Mouse (Mus musculus) CH12.LX (cell line): ENCODE measurements around the gene G2e3. TPM values are rescaled to one million over a fixed set of nuclear protein-coding genes. Genes with fewer than 3 reads are reported as not detected.

Experiments used
- DNase-seq: peaks from one replicate; pipeline ENCODE4 v3.0.0-alpha.2; 2013; ENCODE audit errors: extremely low read depth
- H3K27ac ChIP-seq: 2 replicates; pipeline ENCODE4 v1.5.1; 2012; ENCODE audit warnings: low read depth, mild to moderate bottlenecking, control low read depth, moderate library complexity; ENCODE audit not compliant: insufficient read depth
- H3K27me3 ChIP-seq: replicated peaks from 2 replicates; pipeline ENCODE3; 2012; ENCODE audit warnings: inconsistent platforms
- H3K36me3 ChIP-seq, 2 experiments: replicated peaks in 1 of 2; 2 replicates each; pipeline versions ENCODE3 to v1.6.1; 2012; ENCODE audit warnings: inconsistent platforms in 1 of 2, low read length in 1 of 2, mild to moderate bottlenecking in 1 of 2, mixed read lengths in 1 of 2, moderate library complexity in 1 of 2; ENCODE audit not compliant: control insufficient read depth in 1 of 2, insufficient read depth in 1 of 2
- H3K4me1 ChIP-seq, 2 experiments: 2 replicates each; pipeline ENCODE4 v1.6.1; 2012; ENCODE audit warnings: inconsistent platforms in 1 of 2, moderate library complexity in 1 of 2; ENCODE audit not compliant: insufficient read depth in 2 of 2, control insufficient read depth in 1 of 2
- H3K4me2 ChIP-seq: 2 replicates; pipeline ENCODE4 v1.6.1; 2012; ENCODE audit warnings: low read depth, mild to moderate bottlenecking, control low read depth; ENCODE audit not compliant: poor library complexity, insufficient read depth, severe bottlenecking
- H3K4me3 ChIP-seq, 3 experiments: fragments of 150-350 bp in 1 of 3; sonication (generic) in 1 of 3; replicated peaks in 1 of 3; 2 replicates each; pipeline versions ENCODE3 to v1.5.1; 2011 to 2012; ENCODE audit warnings: low read depth in 2 of 3, low read length in 2 of 3, mild to moderate bottlenecking in 2 of 3, moderate library complexity in 2 of 3, control low read depth in 1 of 3, improper control_type of control experiment in 1 of 3, inconsistent platforms in 1 of 3, mixed read lengths in 1 of 3; ENCODE audit not compliant: poor library complexity in 1 of 3
- H3K79me2 ChIP-seq: replicated peaks from 2 replicates; pipeline ENCODE4 v1.6.1; 2012; ENCODE audit warnings: mild to moderate bottlenecking, moderate library complexity; ENCODE audit not compliant: control insufficient read depth, poor library complexity, insufficient read depth, severe bottlenecking; ENCODE audit errors: extremely low read depth
- H3K9ac ChIP-seq: 2 replicates; pipeline ENCODE4 v1.6.1; 2012; ENCODE audit warnings: low read depth, mild to moderate bottlenecking, control low read depth, moderate library complexity; ENCODE audit not compliant: insufficient read depth
- H3K9me3 ChIP-seq: replicated peaks from 2 replicates; pipeline ENCODE3; 2012; ENCODE audit warnings: low read length, inconsistent platforms, mixed read lengths
- BHLHE40 ChIP-seq: IDR thresholded peaks from 2 replicates; pipeline ENCODE4 v1.6.1; 2011; ENCODE audit warnings: mild to moderate bottlenecking, low read depth, low read length, improper control_type of control experiment
- CTCF ChIP-seq, 2 experiments: IDR thresholded peaks in 1 of 2; conservative IDR thresholded peaks in 1 of 2; 2 replicates each; pipeline ENCODE4 v1.5.1; 2011 to 2012; ENCODE audit warnings: low read depth in 2 of 2, low read length in 2 of 2, improper control_type of control experiment in 1 of 2, inconsistent platforms in 1 of 2, mild to moderate bottlenecking in 1 of 2, moderate library complexity in 1 of 2
- JUN ChIP-seq: IDR thresholded peaks from 2 replicates; pipeline ENCODE4 v1.6.1; 2011; ENCODE audit warnings: low read depth, mild to moderate bottlenecking, low read length, improper control_type of control experiment, moderate library complexity; ENCODE audit not compliant: insufficient read depth
- KAT2A ChIP-seq: IDR thresholded peaks from 2 replicates; pipeline ENCODE4 v1.6.1; 2012; ENCODE audit warnings: low read length, improper control_type of control experiment, inconsistent platforms; ENCODE audit not compliant: insufficient replicate concordance
- MAFK ChIP-seq: IDR thresholded peaks from 2 replicates; pipeline ENCODE4 v1.6.1; 2011; ENCODE audit warnings: low read length, improper control_type of control experiment; ENCODE audit not compliant: insufficient replicate concordance
- MAZ ChIP-seq: IDR thresholded peaks from 2 replicates; pipeline ENCODE4 v1.6.1; 2012; ENCODE audit warnings: low read depth, mild to moderate bottlenecking, inconsistent platforms, low read length, improper control_type of control experiment, moderate library complexity
- MYC ChIP-seq: IDR thresholded peaks from 2 replicates; pipeline ENCODE4 v1.6.1; 2011; ENCODE audit warnings: low read depth, mild to moderate bottlenecking, improper control_type of control experiment, low read length
- RAD21 ChIP-seq: IDR thresholded peaks from 2 replicates; pipeline ENCODE4 v1.6.1; 2011; ENCODE audit warnings: low read depth, mild to moderate bottlenecking, low read length, improper control_type of control experiment, moderate library complexity
- RCOR1 ChIP-seq: conservative IDR thresholded peaks from 2 replicates; pipeline ENCODE4 v1.6.1; 2012; ENCODE audit warnings: low read depth, mild to moderate bottlenecking, inconsistent platforms, low read length, improper control_type of control experiment
- SMC3 ChIP-seq: IDR thresholded peaks from 2 replicates; pipeline ENCODE4 v1.6.1; 2011; ENCODE audit warnings: low read depth, low read length, improper control_type of control experiment
- ZKSCAN1 ChIP-seq: IDR thresholded peaks from 2 replicates; pipeline ENCODE4 v1.6.1; 2012; ENCODE audit warnings: low read depth, inconsistent platforms, low read length, improper control_type of control experiment, borderline replicate concordance
- ZMIZ1 ChIP-seq: IDR thresholded peaks from 2 replicates; pipeline ENCODE4 v1.6.1; 2012; ENCODE audit warnings: low read depth, mild to moderate bottlenecking, inconsistent platforms, low read length, improper control_type of control experiment
- ZNF384 ChIP-seq: IDR thresholded peaks from 2 replicates; pipeline ENCODE4 v1.6.1; 2012; ENCODE audit warnings: low read depth, low read length, improper control_type of control experiment, inconsistent platforms
- dilution Hi-C: fragments of 300-500 bp; cut with MboI; formaldehyde crosslinking; loops from 2 replicates; pipeline ENCODE4 v1.14.3; 2020; ENCODE audit warnings: low sequenced_read_pairs; ENCODE audit not compliant: extremely low pct_unique_long_range_greater_than_20kb, extremely low pct_ligation_motif_present
- in situ Hi-C: fragments of 300-500 bp; cut with MboI; formaldehyde crosslinking; loops from 3 replicates; pipeline ENCODE4 v1.14.3; 2019; ENCODE audit warnings: low sequenced_read_pairs, low pct_ligation_motif_present, low pct_unique_long_range_greater_than_20kb, mixed read lengths
- polyA plus RNA-seq: library from polyadenylated mRNA; unstranded; fragments of >175 nt; gene quantifications from 2 replicates; pipeline ENCODE4 v1.2.1, GENCODE M21; 2012; ENCODE audit warnings: low read depth; ENCODE audit not compliant: insufficient read length
- total RNA-seq, 2 experiments: library from RNA; depleted of rRNA; stranded (reverse); fragments of 300-350 nt in 1 of 2; fragments of >200 nt in 1 of 2; gene quantifications; 2 replicates each; pipeline ENCODE4 v1.2.3; 2012 to 2014

G2e3 gene
- total and polyA plus RNA-seq, 3 experiments, result 13.7 to 33.3 (median 15.2) TPM

DNA sequence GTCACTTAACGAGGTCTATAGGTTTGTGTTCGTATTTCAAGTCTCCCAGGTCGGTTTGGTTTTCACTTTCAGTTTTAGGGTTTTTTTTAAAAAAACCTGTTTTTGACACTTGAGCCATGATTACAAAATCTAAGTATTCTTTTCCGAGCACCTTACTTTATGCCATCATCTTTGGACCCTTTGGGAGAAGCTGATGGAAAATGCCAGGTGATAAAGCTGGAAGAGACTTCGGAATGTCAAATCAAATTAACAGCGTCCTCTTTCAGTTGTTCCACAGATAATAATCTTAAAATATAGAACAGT is 30.0 kb downstream of the G2e3 start:
- peak overlapping the region; percentile 76 for H3K27ac ChIP-seq
- H3K4me2 ChIP-seq, result peak overlapping the region; percentile 55; the same call in 1 of the 2 replicates
- dilution Hi-C loops, result no loop called here

DNA sequence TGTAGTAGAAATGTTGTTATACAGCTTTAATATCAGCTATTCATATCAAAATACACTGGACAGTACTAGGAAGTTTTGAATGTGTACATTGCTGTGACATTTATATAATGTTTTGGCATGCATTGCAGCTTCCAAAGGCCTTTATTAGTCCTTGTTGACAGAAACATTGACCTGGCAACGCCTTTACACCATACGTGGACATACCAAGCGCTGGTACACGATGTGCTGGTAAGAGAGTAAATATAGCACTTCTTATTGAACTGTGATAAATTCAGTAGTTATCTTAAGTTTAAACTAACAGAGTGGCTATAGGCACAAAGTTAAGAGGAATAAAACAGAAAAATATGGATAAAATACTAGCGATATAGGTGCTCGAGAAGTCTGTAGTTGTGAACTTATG is 52.0 kb downstream of the G2e3 start:
- in situ Hi-C loops (loop anchor here (25.0 kb wide), 1 partner anchor 362 kb away; no protein-coding TSS in a partner anchor), dilution Hi-C loops (no loop called here)
- no peak overlapping the region for H3K4me3 ChIP-seq
- TF ChIP-seq MAFK, result no peak
- no peak for TF ChIP-seq MAZ
- no peak for TF ChIP-seq BHLHE40
- TF ChIP-seq ZKSCAN1, result no peak
- TF ChIP-seq MYC, result no peak
- TF ChIP-seq SMC3, result no peak
- no peaks in the 10 kb centered on the region for H3K27me3 ChIP-seq
- H3K79me2 ChIP-seq, result 0 out of 2 replicates have a peak, but pooled peaks cover 2% of the 10 kb centered on the region
- no peaks in the 10 kb centered on the region for H3K9me3 ChIP-seq
- H3K9ac ChIP-seq, result no peak overlapping the region
- no peak overlapping the region for H3K27ac ChIP-seq
- H3K36me3 ChIP-seq, result peaks cover 38 to 78% of the 10 kb centered on the region in 2 experiments
- H3K4me2 ChIP-seq, result no peak overlapping the region
- peaks cover 0 to 8% of the 10 kb centered on the region in 2 experiments; a peak in 2 of 4 replicates for H3K4me1 ChIP-seq
- DNase-seq, result no peak

More for the DNA sequence above, 30.0 kb downstream of the G2e3 start:
- no peaks in the 10 kb centered on the region for H3K27me3 ChIP-seq
- H3K9me3 ChIP-seq, result no peaks in the 10 kb centered on the region
- no peak for DNase-seq
- TF ChIP-seq RCOR1, result no peak
- TF ChIP-seq ZNF384, result peak; percentile 66
- no peak for TF ChIP-seq ZMIZ1
- TF ChIP-seq, all 38 proteins: peak for 1
- in situ Hi-C loops, result no loop called here
- H3K4me1 ChIP-seq, result peaks cover 0 to 18% of the 10 kb centered on the region in 2 experiments; a peak in 3 of 4 replicates
- peak overlapping the region; percentile 100 for H3K9ac ChIP-seq
- peaks cover 18 to 44% of the 10 kb centered on the region in 2 experiments for H3K36me3 ChIP-seq
- H3K79me2 ChIP-seq, result peaks cover 30% of the 10 kb centered on the region
- peak overlapping the region; percentile 93 to 100 (median 100) for H3K4me3 ChIP-seq

GRCm38 (mm10) chr12:51402060-51402698 is 54.3 kb downstream of the G2e3 start:
- Histone ChIP-seq H3K36me3 (peaks cover 37 to 75% of the 10 kb centered on the region in 2 experiments), H3K27ac (no peak overlapping the region), H3K9ac (no peak overlapping the region), H3K4me3 (no peak overlapping the region)
- TF ChIP-seq JUN (no peak), RAD21 (peak; percentile 46), KAT2A (no peak), CTCF (conservative IDR thresholded peaks at IDR 0.05 in 1 of 2, IDR thresholded peaks at IDR 0.05 in 1 of 2; ENCODE audit: low read depth in 2 of 2, low read length in 2 of 2) (peak; percentile 20 to 63; a peak in 2 of 4 replicates), SMC3 (peak; percentile 43)
- TF ChIP-seq, all 38 proteins: peak for 3
- Histone ChIP-seq H3K4me2 (no peak overlapping the region), H3K4me1 (peaks cover 0 to 8% of the 10 kb centered on the region in 2 experiments; a peak in 2 of 4 replicates), H3K9me3 (no peaks in the 10 kb centered on the region), H3K79me2 (0 out of 2 replicates have a peak, but pooled peaks cover 2% of the 10 kb centered on the region), H3K27me3 (no peaks in the 10 kb centered on the region)
- dilution Hi-C loops (no loop called here), in situ Hi-C loops (loop anchor here (25.0 kb wide), 1 partner anchor 360 kb away; no protein-coding TSS in a partner anchor)
- peak; percentile 35 for DNase-seq
